Mouse (Mus musculus) forebrain, postnatal 0 days (tissue): ENCODE measurements around the gene Rasd2. TPM values are rescaled to one million over a fixed set of nuclear protein-coding genes. Genes with fewer than 3 reads are reported as not detected.
A peak's percentile ranks its signal among the peaks of the same experiment; 100 is the strongest.

ENCODE experiments used
- ATAC-seq: fragments of 200-750 bp; cut with Nextera tagmentation; 2 replicates; pipeline ENCODE4 v1.8.0; 2017; ENCODE audit warnings: mild to moderate bottlenecking, moderate library complexity
- DNase-seq: peaks from one replicate; pipeline ENCODE4 v3.0.0-alpha.2; 2015
- H3K27ac ChIP-seq: fragments of 300-500 bp; sonication (generic); 2 replicates; pipeline ENCODE4 v1.5.1; 2014; ENCODE audit warnings: low read depth, mild to moderate bottlenecking, antibody characterized with exemption, low read length, moderate library complexity, mixed read lengths
- H3K27me3 ChIP-seq: fragments of 300-500 bp; sonication (generic); 2 replicates; pipeline ENCODE4 v1.6.1; 2014; ENCODE audit warnings: mild to moderate bottlenecking, low read length, mixed read lengths; ENCODE audit not compliant: insufficient read depth
- H3K36me3 ChIP-seq: fragments of 300-500 bp; sonication (generic); 2 replicates; pipeline ENCODE4 v1.6.1; 2014; ENCODE audit warnings: mild to moderate bottlenecking, moderate library complexity; ENCODE audit not compliant: insufficient read depth
- H3K4me1 ChIP-seq: fragments of 300-500 bp; sonication (generic); 2 replicates; pipeline ENCODE4 v1.6.1; 2014; ENCODE audit warnings: antibody characterized with exemption; ENCODE audit not compliant: insufficient read depth
- H3K4me2 ChIP-seq: fragments of 300-500 bp; sonication (generic); 2 replicates; pipeline ENCODE4 v1.6.1; 2014; ENCODE audit warnings: low read depth, mild to moderate bottlenecking, moderate library complexity
- H3K4me3 ChIP-seq: fragments of 300-500 bp; sonication (generic); 2 replicates; pipeline ENCODE4 v1.5.1; 2014; ENCODE audit warnings: low read depth, low read length, mixed read lengths
- H3K9ac ChIP-seq: fragments of 300-500 bp; sonication (generic); 2 replicates; pipeline ENCODE4 v1.6.1; 2014; ENCODE audit warnings: mild to moderate bottlenecking
- H3K9me3 ChIP-seq: fragments of 300-500 bp; sonication (generic); 2 replicates; pipeline ENCODE4 v1.6.1; 2016; ENCODE audit warnings: low read length
- CTCF ChIP-seq: sonication (generic); IDR thresholded peaks from 2 replicates; pipeline ENCODE4 v1.5.1; 2016; ENCODE audit warnings: antibody characterized with exemption, control low read depth, low read depth
- WGBS: fragments of 180-500 bp; shearing (Covaris S2); extraction: QIAGEN DNeasy Blood & Tissue Kit; methylation state at CpG from one replicate; pipeline ENCODE4 v1.1.7; 2014; 5-methylcytosine and 5-hydroxymethylcytosine counted together
- polyA plus RNA-seq: library from polyadenylated mRNA; unstranded; fragments of >200 nt; fragmentation: Nextera tagmentation; extraction: Ambion mirVana; gene quantifications from 2 replicates; pipeline ENCODE4 v1.2.1, GENCODE M21; 2015
- total RNA-seq: library from RNA; depleted of rRNA; stranded (reverse); fragments of >200 nt; gene quantifications from 2 replicates; pipeline ENCODE4 v1.2.3, GENCODE M21; 2014

Rasd2 gene
- total and polyA plus RNA-seq, 2 experiments from 2014 or later = 4.7 to 11.6 TPM

GRCm38 (mm10) chr8:75211461-75211860 lies 2.3 kb upstream of the Rasd2 start:
- Histone ChIP-seq H3K4me3 (no peak overlapping the region), H3K9me3 (no peaks in the 10 kb centered on the region), H3K9ac (no peak overlapping the region), H3K4me1 (peaks cover 7% of the 10 kb centered on the region), H3K27me3 (peaks cover 19% of the 10 kb centered on the region), H3K27ac (no peak overlapping the region), H3K36me3 (no peaks in the 10 kb centered on the region), H3K4me2 (no peak overlapping the region)
- TF ChIP-seq CTCF = no peak
- 46% methylated on average over 3 of the region's 3 CpGs for WGBS
- ATAC-seq (no peak), DNase-seq (no peak)

- no peak for TF ChIP-seq CTCF
- H3K9me3 ChIP-seq = no peaks in the 10 kb centered on the region
These were observed 975 bp upstream of the Rasd2 start for GRCm38 (mm10) chr8:75212631-75213306.

DNA sequence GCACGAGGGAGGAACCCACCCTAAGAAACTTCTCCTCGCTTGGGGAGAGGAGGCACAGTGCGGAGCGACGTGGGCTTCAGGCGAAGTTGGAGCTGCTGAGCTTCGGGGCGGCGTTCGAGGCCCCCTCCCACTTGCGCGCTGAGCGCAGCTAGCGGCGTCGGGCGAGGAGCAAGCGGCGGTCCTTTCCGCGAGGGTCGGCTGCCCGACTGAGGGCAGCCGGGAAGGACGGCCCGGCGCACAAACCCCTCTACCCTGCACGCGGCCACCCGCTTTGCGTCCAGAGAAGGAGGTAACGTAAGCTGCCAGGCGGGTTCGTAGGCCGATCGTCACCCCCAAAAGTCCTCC lies 465 bp upstream of the Rasd2 start:
- H3K9me3 ChIP-seq = no peaks in the 10 kb centered on the region
- peaks cover 19% of the 10 kb centered on the region for H3K27me3 ChIP-seq
- H3K36me3 ChIP-seq = no peaks in the 10 kb centered on the region
- DNase-seq (no peak), ATAC-seq (peak; percentile 80)
- H3K27ac ChIP-seq = no peak overlapping the region
- H3K4me1 ChIP-seq = peaks cover 7% of the 10 kb centered on the region
- TF ChIP-seq CTCF = no peak
- WGBS = 2% methylated on average over 36 of the region's 36 CpGs
- H3K9ac ChIP-seq = peak overlapping the region; percentile 45
- H3K4me3 ChIP-seq = peak overlapping the region; percentile 54
- peak overlapping the region; percentile 95 for H3K4me2 ChIP-seq

More at GRCm38 (mm10) chr8:75212631-75213306, 975 bp upstream of the Rasd2 start:
- Histone ChIP-seq H3K27ac (no peak overlapping the region), H3K9ac (peak overlapping the region; percentile 45), H3K36me3 (no peaks in the 10 kb centered on the region), H3K4me1 (peaks cover 7% of the 10 kb centered on the region), H3K27me3 (peaks cover 19% of the 10 kb centered on the region), H3K4me3 (peak overlapping the region; percentile 54), H3K4me2 (peak overlapping the region; percentile 95)
- ATAC-seq (peak; percentile 94), DNase-seq (peak; percentile 83)
- 3% methylated on average over 62 of the region's 63 CpGs for WGBS

- H3K9ac ChIP-seq = no peak overlapping the region
- DNase-seq (no peak), ATAC-seq (no peak)
- no peaks in the 10 kb centered on the region for H3K36me3 ChIP-seq
- 46% methylated on average over 1 of the region's 1 CpGs for WGBS
- H3K9me3 ChIP-seq = no peaks in the 10 kb centered on the region
- H3K4me3 ChIP-seq = no peak overlapping the region
- no peak for TF ChIP-seq CTCF
- H3K4me1 ChIP-seq = peaks cover 7% of the 10 kb centered on the region
- peaks cover 19% of the 10 kb centered on the region for H3K27me3 ChIP-seq
- no peak overlapping the region for H3K27ac ChIP-seq
- H3K4me2 ChIP-seq = no peak overlapping the region
These were observed 1.3 kb downstream of the Rasd2 start for GRCm38 (mm10) chr8:75215046-75215445.

DNA sequence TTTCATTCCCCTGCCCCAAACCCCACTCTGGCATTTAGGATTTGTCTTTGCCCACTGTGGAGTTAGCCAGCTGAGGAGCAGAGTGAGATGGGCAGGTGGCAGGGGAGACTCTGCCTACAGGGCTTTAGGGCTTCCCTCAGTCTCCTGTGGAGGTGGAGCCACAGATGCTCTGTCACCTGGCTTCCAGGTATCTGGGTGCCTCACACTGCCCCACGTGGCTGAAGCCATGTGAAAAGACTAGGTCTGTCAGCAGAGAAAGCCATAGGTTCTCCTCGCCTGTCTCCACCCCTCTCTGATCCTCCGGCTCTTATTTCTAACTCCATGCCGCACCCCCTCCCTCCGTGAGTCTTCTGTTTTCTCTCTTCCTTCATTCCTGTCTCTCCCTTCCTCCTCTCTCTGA lies 2.2 kb downstream of the Rasd2 start:
- peaks cover 7% of the 10 kb centered on the region for H3K4me1 ChIP-seq
- no peak for DNase-seq

DNA sequence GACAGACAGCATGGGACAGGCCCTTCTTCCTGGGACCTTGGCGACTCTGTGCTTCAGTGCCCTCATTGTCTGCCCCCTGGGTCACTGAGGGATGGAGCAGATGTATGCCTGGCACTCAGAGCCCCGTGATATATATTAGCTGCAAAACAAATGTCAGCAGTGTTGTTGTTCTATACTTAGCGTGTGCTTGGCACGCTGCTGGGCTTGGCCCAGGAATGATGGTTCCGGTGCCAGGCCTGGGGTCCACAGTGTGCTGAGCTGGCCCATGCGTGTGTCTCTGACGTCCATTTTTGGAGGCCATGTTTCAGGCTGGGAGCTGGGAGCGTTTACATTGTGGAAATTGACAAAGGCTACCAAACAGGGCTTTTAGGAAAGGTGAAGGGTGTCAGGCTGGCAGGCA lies 3.1 kb downstream of the Rasd2 start:
- no peak for DNase-seq
- Histone ChIP-seq H3K4me2 (no peak overlapping the region), H3K4me3 (no peak overlapping the region), H3K27ac (no peak overlapping the region), H3K9me3 (no peaks in the 10 kb centered on the region), H3K4me1 (peaks cover 7% of the 10 kb centered on the region), H3K27me3 (peaks cover 19% of the 10 kb centered on the region), H3K36me3 (no peaks in the 10 kb centered on the region), H3K9ac (no peak overlapping the region)
- no peak for ATAC-seq
- TF ChIP-seq CTCF = no peak
- WGBS = 62% methylated on average over 8 of the region's 8 CpGs

More for the DNA sequence above, 2.2 kb downstream of the Rasd2 start:
- no peak for ATAC-seq
- Histone ChIP-seq H3K9me3 (no peaks in the 10 kb centered on the region), H3K27me3 (peaks cover 19% of the 10 kb centered on the region), H3K9ac (no peak overlapping the region), H3K4me3 (no peak overlapping the region), H3K36me3 (no peaks in the 10 kb centered on the region), H3K27ac (no peak overlapping the region), H3K4me2 (no peak overlapping the region)
- no peak for TF ChIP-seq CTCF
- 30% methylated on average over 5 of the region's 5 CpGs for WGBS

GRCm38 (mm10) chr8:75217969-75218368 lies 4.2 kb downstream of the Rasd2 start:
- Histone ChIP-seq H3K27me3 (peaks cover 19% of the 10 kb centered on the region), H3K4me2 (no peak overlapping the region), H3K4me3 (no peak overlapping the region), H3K4me1 (peaks cover 3% of the 10 kb centered on the region; the same call in 1 of the 2 replicates), H3K27ac (no peak overlapping the region), H3K9me3 (no peaks in the 10 kb centered on the region), H3K9ac (no peak overlapping the region), H3K36me3 (no peaks in the 10 kb centered on the region)
- no peak for ATAC-seq
- DNase-seq = peak; percentile 71
- 15% methylated on average over 4 of the region's 4 CpGs for WGBS
- TF ChIP-seq CTCF = peak; percentile 87
